Mouse (Mus musculus) G1E (cell line): ENCODE measurements at regions not wholly inside any gene's neighbourhood (a gene's known extent, or its start where the extent isn't known, plus 50 kb on each side); places are given as distances from the start of the nearest gene placed in this dataset.

Experiments
- CTCF ChIP-seq: IDR thresholded peaks from 2 replicates; pipeline ENCODE4 v1.5.1; 2012; ENCODE audit warnings: low read depth, low read length, inconsistent platforms, mixed read lengths
- GATA1 ChIP-seq: IDR thresholded peaks from 2 replicates; pipeline ENCODE4 v1.6.1; 2012; ENCODE audit warnings: borderline replicate concordance, low read length, inconsistent platforms, mixed read lengths
- TAL1 ChIP-seq: conservative IDR thresholded peaks from 2 replicates; pipeline ENCODE4 v1.6.1; 2012; ENCODE audit warnings: low read depth, low read length, inconsistent platforms, mixed read lengths

DNA sequence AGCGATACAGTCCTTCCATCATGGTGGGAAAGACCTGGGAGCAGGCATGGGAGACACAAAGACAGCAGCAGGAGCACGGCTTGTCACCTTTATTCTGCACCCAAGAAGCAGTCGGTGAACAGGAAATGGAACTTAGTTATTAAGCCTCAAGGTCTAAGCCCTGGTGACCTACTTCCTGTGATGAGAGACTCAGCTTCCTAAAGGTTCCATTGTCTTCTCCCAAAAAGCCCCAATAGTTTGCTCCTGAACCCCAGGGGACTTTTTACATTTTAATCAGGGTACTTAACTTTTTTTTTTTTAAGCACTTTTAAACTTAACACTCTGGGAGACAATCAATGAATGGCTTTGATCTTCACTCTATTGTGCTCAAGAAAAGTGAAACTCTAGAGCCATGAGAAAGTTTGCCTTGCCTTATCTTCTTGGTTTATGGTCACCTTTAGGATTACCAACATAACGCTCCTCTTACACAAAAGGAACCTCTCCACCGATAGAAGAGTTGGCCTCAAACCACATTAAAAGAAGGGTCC, 101.6 kb upstream of the Auts2 start:
- TF ChIP-seq CTCF, result no peak
- TF ChIP-seq GATA1, result no peak
- TF ChIP-seq TAL1, result no peak
